Mouse (Mus musculus): ENCODE results near the gene Rnf115. TPM values are rescaled to one million over a fixed set of nuclear protein-coding genes. Genes with fewer than 3 reads are reported as not detected.

The Rnf115 gene
- polyA plus RNA-seq, 1 experiment from 2014 or later = 43.3 TPM

GRCm38 (mm10) chr3:96812395-96813091, 85.1 kb downstream of the Rnf115 start:
- peak overlapping the region; percentile 46 for H3K4me2 ChIP-seq (replicated peaks; ENCODE audit: low read depth, low read length)
- WGBS = 26% methylated on average over 20 of the region's 20 CpGs
- ATAC-seq (peak; percentile 77), DNase-seq (ENCODE audit: low spot score) (peak; percentile 79)
- no peaks in the 10 kb centered on the region for H3K36me3 ChIP-seq (ENCODE audit: insufficient read depth, low read length)
- H3K27me3 ChIP-seq (replicated peaks; ENCODE audit: insufficient read depth, low read length) = no peaks in the 10 kb centered on the region
- H3K4me1 ChIP-seq (ENCODE audit: insufficient read depth, low read depth, low read length) = peaks cover 7% of the 10 kb centered on the region; the same call in 1 of the 2 replicates
- no peaks in the 10 kb centered on the region for H3K9me3 ChIP-seq (ENCODE audit: low read length)
- no peak overlapping the region for H3K27ac ChIP-seq (ENCODE audit: low read length)
- TF ChIP-seq EP300 (IDR thresholded peaks at IDR 0.05) = no peak
- peak; percentile 76 for TF ChIP-seq CTCF (IDR thresholded peaks at IDR 0.05)
- peak overlapping the region; percentile 17; the same call in 1 of the 2 replicates for H3K4me3 ChIP-seq (ENCODE audit: low read depth, low read length)
- H3K9ac ChIP-seq (replicated peaks; ENCODE audit: low read depth) = no peak overlapping the region

- peak; percentile 82 for ATAC-seq
- no peaks in the 10 kb centered on the region for H3K27me3 ChIP-seq (replicated peaks; ENCODE audit: insufficient read depth, low read length)
- H3K4me2 ChIP-seq (replicated peaks; ENCODE audit: low read depth, low read length) = peak overlapping the region; percentile 46
- no peak overlapping the region for H3K9ac ChIP-seq (replicated peaks; ENCODE audit: low read depth)
- peak; percentile 67 for DNase-seq (ENCODE audit: low spot score)
- no peaks in the 10 kb centered on the region for H3K9me3 ChIP-seq (ENCODE audit: low read length)
- no peak overlapping the region for H3K27ac ChIP-seq (ENCODE audit: low read length)
- peaks cover 7% of the 10 kb centered on the region; the same call in 1 of the 2 replicates for H3K4me1 ChIP-seq (ENCODE audit: insufficient read depth, low read depth, low read length)
- no peaks in the 10 kb centered on the region for H3K36me3 ChIP-seq (ENCODE audit: insufficient read depth, low read length)
- peak overlapping the region; percentile 17; the same call in 1 of the 2 replicates for H3K4me3 ChIP-seq (ENCODE audit: low read depth, low read length)
- TF ChIP-seq EP300 (IDR thresholded peaks at IDR 0.05) (no peak), CTCF (IDR thresholded peaks at IDR 0.05) (peak; percentile 58)
- WGBS = 11% methylated on average over 9 of the region's 9 CpGs
Observed at GRCm38 (mm10) chr3:96813106-96813505, 85.6 kb downstream of the Rnf115 start.

- WGBS = 29% methylated on average over 7 of the region's 7 CpGs
- peak overlapping the region; percentile 46 for H3K4me2 ChIP-seq (replicated peaks; ENCODE audit: low read depth, low read length)
- H3K27ac ChIP-seq (ENCODE audit: low read length) = no peak overlapping the region
- TF ChIP-seq CTCF (IDR thresholded peaks at IDR 0.05) (no peak), EP300 (IDR thresholded peaks at IDR 0.05) (no peak)
- peaks cover 7% of the 10 kb centered on the region; the same call in 1 of the 2 replicates for H3K4me1 ChIP-seq (ENCODE audit: insufficient read depth, low read depth, low read length)
- ATAC-seq (peak; percentile 73), DNase-seq (ENCODE audit: low spot score) (peak; percentile 62)
- H3K9me3 ChIP-seq (ENCODE audit: low read length) = no peaks in the 10 kb centered on the region
- H3K36me3 ChIP-seq (ENCODE audit: insufficient read depth, low read length) = no peaks in the 10 kb centered on the region
- H3K27me3 ChIP-seq (replicated peaks; ENCODE audit: insufficient read depth, low read length) = no peaks in the 10 kb centered on the region
- H3K9ac ChIP-seq (replicated peaks; ENCODE audit: low read depth) = no peak overlapping the region
- no peak overlapping the region for H3K4me3 ChIP-seq (ENCODE audit: low read depth, low read length)
Observed at GRCm38 (mm10) chr3:96813591-96814244, 86.3 kb downstream of the Rnf115 start.

- Histone ChIP-seq H3K4me1 (ENCODE audit: insufficient read depth, low read depth, low read length) (peaks cover 7% of the 10 kb centered on the region; the same call in 1 of the 2 replicates), H3K9me3 (ENCODE audit: low read length) (no peaks in the 10 kb centered on the region), H3K4me3 (ENCODE audit: low read depth, low read length) (no peak overlapping the region), H3K36me3 (ENCODE audit: insufficient read depth, low read length) (no peaks in the 10 kb centered on the region), H3K9ac (replicated peaks; ENCODE audit: low read depth) (no peak overlapping the region), H3K4me2 (replicated peaks; ENCODE audit: low read depth, low read length) (no peak overlapping the region), H3K27me3 (replicated peaks; ENCODE audit: insufficient read depth, low read length) (no peaks in the 10 kb centered on the region), H3K27ac (ENCODE audit: low read length) (no peak overlapping the region)
- TF ChIP-seq CTCF (IDR thresholded peaks at IDR 0.05) (no peak), EP300 (IDR thresholded peaks at IDR 0.05) (no peak)
- DNase-seq (ENCODE audit: low spot score) (no peak), ATAC-seq (no peak)
- WGBS = 63% methylated on average over 6 of the region's 6 CpGs
Observed at GRCm38 (mm10) chr3:96814342-96814741, 86.9 kb downstream of the Rnf115 start.

- Histone ChIP-seq H3K27me3 (replicated peaks; ENCODE audit: insufficient read depth, low read length) (no peaks in the 10 kb centered on the region), H3K36me3 (ENCODE audit: insufficient read depth, low read length) (no peaks in the 10 kb centered on the region), H3K9me3 (ENCODE audit: low read length) (no peaks in the 10 kb centered on the region), H3K9ac (replicated peaks; ENCODE audit: low read depth) (no peak overlapping the region), H3K4me2 (replicated peaks; ENCODE audit: low read depth, low read length) (no peak overlapping the region), H3K27ac (ENCODE audit: low read length) (no peak overlapping the region), H3K4me3 (ENCODE audit: low read depth, low read length) (no peak overlapping the region), H3K4me1 (ENCODE audit: insufficient read depth, low read depth, low read length) (no peaks in the 10 kb centered on the region)
- no peak for ATAC-seq
- 73% methylated on average over 6 of the region's 6 CpGs for WGBS
- no peak for TF ChIP-seq CTCF (IDR thresholded peaks at IDR 0.05)
- TF ChIP-seq EP300 (IDR thresholded peaks at IDR 0.05) = no peak
- no peak for DNase-seq (ENCODE audit: low spot score)
Observed at GRCm38 (mm10) chr3:96820116-96820915, 92.9 kb downstream of the Rnf115 start.

- no peak overlapping the region for H3K4me3 ChIP-seq (ENCODE audit: low read depth, low read length)
- no peaks in the 10 kb centered on the region for H3K36me3 ChIP-seq (ENCODE audit: insufficient read depth, low read length)
- H3K4me1 ChIP-seq (ENCODE audit: insufficient read depth, low read depth, low read length) = no peaks in the 10 kb centered on the region
- 77% methylated on average over 4 of the region's 4 CpGs for WGBS
- no peaks in the 10 kb centered on the region for H3K9me3 ChIP-seq (ENCODE audit: low read length)
- no peak overlapping the region for H3K27ac ChIP-seq (ENCODE audit: low read length)
- no peak overlapping the region for H3K9ac ChIP-seq (replicated peaks; ENCODE audit: low read depth)
- TF ChIP-seq EP300 (IDR thresholded peaks at IDR 0.05) = no peak
- no peaks in the 10 kb centered on the region for H3K27me3 ChIP-seq (replicated peaks; ENCODE audit: insufficient read depth, low read length)
- DNase-seq (ENCODE audit: low spot score) (no peak), ATAC-seq (no peak)
- H3K4me2 ChIP-seq (replicated peaks; ENCODE audit: low read depth, low read length) = no peak overlapping the region
Observed at GRCm38 (mm10) chr3:96821581-96821980, 94.1 kb downstream of the Rnf115 start.
